Mouse (Mus musculus) CH12.LX (cell line): ENCODE data around the gene Olfr60. TPM values are rescaled to one million over a fixed set of nuclear protein-coding genes. Genes with fewer than 3 reads are reported as not detected.

Experiments
- DNase-seq: peaks from one replicate; pipeline ENCODE4 v3.0.0-alpha.2; 2013; ENCODE audit errors: extremely low read depth
- H3K27ac ChIP-seq: 2 replicates; pipeline ENCODE4 v1.5.1; 2012; ENCODE audit warnings: low read depth, mild to moderate bottlenecking, control low read depth, moderate library complexity; ENCODE audit not compliant: insufficient read depth
- H3K27me3 ChIP-seq: replicated peaks from 2 replicates; pipeline ENCODE3; 2012; ENCODE audit warnings: inconsistent platforms
- H3K36me3 ChIP-seq, 2 experiments: replicated peaks in 1 of 2; 2 replicates each; pipeline versions ENCODE3 to v1.6.1; 2012; ENCODE audit warnings: inconsistent platforms in 1 of 2, low read length in 1 of 2, mild to moderate bottlenecking in 1 of 2, mixed read lengths in 1 of 2, moderate library complexity in 1 of 2; ENCODE audit not compliant: control insufficient read depth in 1 of 2, insufficient read depth in 1 of 2
- H3K4me1 ChIP-seq, 2 experiments: 2 replicates each; pipeline ENCODE4 v1.6.1; 2012; ENCODE audit warnings: inconsistent platforms in 1 of 2, moderate library complexity in 1 of 2; ENCODE audit not compliant: insufficient read depth in 2 of 2, control insufficient read depth in 1 of 2
- H3K4me2 ChIP-seq: 2 replicates; pipeline ENCODE4 v1.6.1; 2012; ENCODE audit warnings: low read depth, mild to moderate bottlenecking, control low read depth; ENCODE audit not compliant: poor library complexity, insufficient read depth, severe bottlenecking
- H3K4me3 ChIP-seq, 3 experiments: fragments of 150-350 bp in 1 of 3; sonication (generic) in 1 of 3; replicated peaks in 1 of 3; 2 replicates each; pipeline versions ENCODE3 to v1.5.1; 2011 to 2012; ENCODE audit warnings: low read depth in 2 of 3, low read length in 2 of 3, mild to moderate bottlenecking in 2 of 3, moderate library complexity in 2 of 3, control low read depth in 1 of 3, improper control_type of control experiment in 1 of 3, inconsistent platforms in 1 of 3, mixed read lengths in 1 of 3; ENCODE audit not compliant: poor library complexity in 1 of 3
- H3K79me2 ChIP-seq: replicated peaks from 2 replicates; pipeline ENCODE4 v1.6.1; 2012; ENCODE audit warnings: mild to moderate bottlenecking, moderate library complexity; ENCODE audit not compliant: control insufficient read depth, poor library complexity, insufficient read depth, severe bottlenecking; ENCODE audit errors: extremely low read depth
- H3K9ac ChIP-seq: 2 replicates; pipeline ENCODE4 v1.6.1; 2012; ENCODE audit warnings: low read depth, mild to moderate bottlenecking, control low read depth, moderate library complexity; ENCODE audit not compliant: insufficient read depth
- H3K9me3 ChIP-seq: replicated peaks from 2 replicates; pipeline ENCODE3; 2012; ENCODE audit warnings: low read length, inconsistent platforms, mixed read lengths
- CHD1 ChIP-seq: IDR thresholded peaks from 2 replicates; pipeline ENCODE4 v1.6.1; 2012; ENCODE audit warnings: low read depth, low read length, improper control_type of control experiment, inconsistent platforms
- CHD2 ChIP-seq: IDR thresholded peaks from 2 replicates; pipeline ENCODE4 v1.6.1; 2011; ENCODE audit warnings: low read length, improper control_type of control experiment
- E2F4 ChIP-seq: IDR thresholded peaks from 2 replicates; pipeline ENCODE4 v1.6.1; 2011; ENCODE audit warnings: low read depth, low read length, improper control_type of control experiment; ENCODE audit not compliant: insufficient replicate concordance
- EP300 ChIP-seq: IDR thresholded peaks from 2 replicates; pipeline ENCODE4 v1.6.1; 2011; ENCODE audit warnings: low read length, improper control_type of control experiment
- GABPA ChIP-seq: IDR thresholded peaks from 2 replicates; pipeline ENCODE4 v1.6.1; 2012; ENCODE audit warnings: low read depth, low read length, improper control_type of control experiment, inconsistent platforms; ENCODE audit not compliant: insufficient replicate concordance
- JUND ChIP-seq: conservative IDR thresholded peaks from 2 replicates; pipeline ENCODE4 v1.6.1; 2011; ENCODE audit warnings: low read depth, low read length, improper control_type of control experiment
- MAZ ChIP-seq: IDR thresholded peaks from 2 replicates; pipeline ENCODE4 v1.6.1; 2012; ENCODE audit warnings: low read depth, mild to moderate bottlenecking, inconsistent platforms, low read length, improper control_type of control experiment, moderate library complexity
- MXI1 ChIP-seq: IDR thresholded peaks from 2 replicates; pipeline ENCODE4 v1.6.1; 2011; ENCODE audit warnings: mild to moderate bottlenecking, low read depth, low read length, improper control_type of control experiment
- MYC ChIP-seq: IDR thresholded peaks from 2 replicates; pipeline ENCODE4 v1.6.1; 2011; ENCODE audit warnings: low read depth, mild to moderate bottlenecking, improper control_type of control experiment, low read length
- NRF1 ChIP-seq: IDR thresholded peaks from 2 replicates; pipeline ENCODE4 v1.6.1; 2014; ENCODE audit warnings: low read depth, mild to moderate bottlenecking, inconsistent platforms, low read length, improper control_type of control experiment, moderate library complexity
- PAX5 ChIP-seq: IDR thresholded peaks from 2 replicates; pipeline ENCODE4 v1.6.1; 2012; ENCODE audit warnings: low read length, inconsistent platforms, mixed read lengths
- POLR2A ChIP-seq: IDR thresholded peaks from 2 replicates; pipeline ENCODE4 v1.6.1; 2011; ENCODE audit warnings: low read depth, mild to moderate bottlenecking, improper control_type of control experiment, low read length
- POLR2AphosphoS2 ChIP-seq: IDR thresholded peaks from 2 replicates; pipeline ENCODE4 v1.6.1; 2011; ENCODE audit warnings: low read depth, low read length, improper control_type of control experiment
- RCOR1 ChIP-seq: conservative IDR thresholded peaks from 2 replicates; pipeline ENCODE4 v1.6.1; 2012; ENCODE audit warnings: low read depth, mild to moderate bottlenecking, inconsistent platforms, low read length, improper control_type of control experiment
- SIN3A ChIP-seq: IDR thresholded peaks from 2 replicates; pipeline ENCODE4 v1.6.1; 2012; ENCODE audit warnings: low read length, improper control_type of control experiment, inconsistent platforms
- SMC3 ChIP-seq: IDR thresholded peaks from 2 replicates; pipeline ENCODE4 v1.6.1; 2011; ENCODE audit warnings: low read depth, low read length, improper control_type of control experiment
- TBP ChIP-seq: conservative IDR thresholded peaks from 2 replicates; pipeline ENCODE4 v1.6.1; 2011; ENCODE audit warnings: low read depth, low read length, improper control_type of control experiment
- UBTF ChIP-seq: IDR thresholded peaks from 2 replicates; pipeline ENCODE4 v1.6.1; 2012; ENCODE audit warnings: low read depth, mild to moderate bottlenecking, inconsistent platforms, low read length, improper control_type of control experiment, moderate library complexity
- USF1 ChIP-seq: IDR thresholded peaks from 2 replicates; pipeline ENCODE4 v1.6.1; 2014; ENCODE audit warnings: low read depth, mild to moderate bottlenecking, inconsistent platforms, low read length, improper control_type of control experiment
- USF2 ChIP-seq: conservative IDR thresholded peaks from 2 replicates; pipeline ENCODE4 v1.6.1; 2011; ENCODE audit warnings: low read depth, low read length, improper control_type of control experiment
- ZKSCAN1 ChIP-seq: IDR thresholded peaks from 2 replicates; pipeline ENCODE4 v1.6.1; 2012; ENCODE audit warnings: low read depth, inconsistent platforms, low read length, improper control_type of control experiment, borderline replicate concordance
- dilution Hi-C: fragments of 300-500 bp; cut with MboI; formaldehyde crosslinking; loops from 2 replicates; pipeline ENCODE4 v1.14.3; 2020; ENCODE audit warnings: low sequenced_read_pairs; ENCODE audit not compliant: extremely low pct_unique_long_range_greater_than_20kb, extremely low pct_ligation_motif_present
- in situ Hi-C: fragments of 300-500 bp; cut with MboI; formaldehyde crosslinking; loops from 3 replicates; pipeline ENCODE4 v1.14.3; 2019; ENCODE audit warnings: low sequenced_read_pairs, low pct_ligation_motif_present, low pct_unique_long_range_greater_than_20kb, mixed read lengths
- polyA plus RNA-seq: library from polyadenylated mRNA; unstranded; fragments of >175 nt; gene quantifications from 2 replicates; pipeline ENCODE4 v1.2.1, GENCODE M21; 2012; ENCODE audit warnings: low read depth; ENCODE audit not compliant: insufficient read length
- total RNA-seq, 2 experiments: library from RNA; depleted of rRNA; stranded (reverse); fragments of 300-350 nt in 1 of 2; fragments of >200 nt in 1 of 2; gene quantifications; 2 replicates each; pipeline ENCODE4 v1.2.3; 2012 to 2014

Olfr60 gene
- total and polyA plus RNA-seq, 3 experiments = not detected

DNA sequence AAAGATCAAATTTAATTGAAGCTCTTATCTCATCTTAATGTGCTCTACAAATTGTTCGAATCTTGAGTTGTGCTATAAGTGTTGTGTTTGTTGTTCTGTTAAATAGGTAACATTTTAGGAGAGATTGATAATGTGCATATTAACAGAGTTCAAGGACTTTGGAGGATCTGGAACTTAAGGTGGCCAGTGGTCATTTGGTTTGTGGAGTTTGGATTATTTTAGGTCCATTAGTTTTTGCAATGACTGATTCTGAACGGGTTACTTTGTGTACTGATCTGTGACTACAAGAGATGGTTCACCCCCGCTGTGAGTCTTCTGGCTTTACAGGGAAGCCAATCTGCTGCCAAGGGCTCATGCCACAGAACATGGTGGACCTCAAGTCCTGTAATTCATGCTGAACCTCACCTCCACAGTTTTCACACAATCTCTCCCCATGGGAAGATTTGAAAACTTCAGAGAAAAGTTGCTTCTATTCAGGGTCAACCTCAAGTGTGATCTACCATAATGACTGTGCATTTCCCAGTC, 41.5 kb downstream of the Olfr60 start:
- no peak for DNase-seq
- H3K4me1 ChIP-seq = no peaks in the 10 kb centered on the region
- H3K27me3 ChIP-seq = peaks cover 85% of the 10 kb centered on the region
- no peak overlapping the region for H3K9ac ChIP-seq
- no peaks in the 10 kb centered on the region for H3K36me3 ChIP-seq
- H3K4me2 ChIP-seq = no peak overlapping the region
- H3K27ac ChIP-seq = no peak overlapping the region
- TF ChIP-seq MAZ (no peak), NRF1 (no peak), E2F4 (no peak), POLR2A (no peak), JUND (no peak), UBTF (no peak), RCOR1 (no peak), MXI1 (no peak), USF1 (no peak), POLR2AphosphoS2 (no peak), SMC3 (no peak), MYC (no peak), PAX5 (no peak), CHD1 (no peak), TBP (no peak)
- TF ChIP-seq, all 38 proteins: peak for 0
- in situ Hi-C loops (no loop called here), dilution Hi-C loops (no loop called here)
- H3K4me3 ChIP-seq = no peak overlapping the region
- no peaks in the 10 kb centered on the region for H3K79me2 ChIP-seq
- H3K9me3 ChIP-seq = no peaks in the 10 kb centered on the region

DNA sequence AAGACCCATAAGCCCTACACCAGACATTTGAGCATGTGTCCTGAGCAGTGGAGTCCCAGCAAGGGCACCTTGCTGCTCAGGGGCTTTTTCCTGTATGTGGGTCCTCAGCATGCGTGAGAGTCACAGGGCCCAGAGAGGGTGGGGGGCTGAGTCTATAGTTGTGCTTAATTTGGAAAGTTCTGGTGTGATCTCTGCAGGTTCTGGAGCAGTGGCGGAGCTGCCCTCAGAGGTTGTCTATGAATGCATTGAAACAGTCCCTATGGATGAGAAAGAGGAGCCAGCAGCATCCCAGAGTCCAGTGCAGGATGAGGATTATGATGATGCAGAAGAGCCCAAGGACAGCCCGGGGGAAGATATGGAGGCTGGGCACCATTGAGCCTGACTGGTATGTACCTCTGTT, 62.1 kb downstream of the Olfr60 start:
- no peak overlapping the region for H3K4me2 ChIP-seq
- H3K9ac ChIP-seq = no peak overlapping the region
- no peaks in the 10 kb centered on the region for H3K36me3 ChIP-seq

More for the DNA sequence above, 62.1 kb downstream of the Olfr60 start:
- Histone ChIP-seq H3K27me3 (peaks cover 53% of the 10 kb centered on the region), H3K4me1 (no peaks in the 10 kb centered on the region), H3K4me3 (no peak overlapping the region), H3K9me3 (no peaks in the 10 kb centered on the region), H3K79me2 (no peaks in the 10 kb centered on the region), H3K27ac (no peak overlapping the region)
- no peak for DNase-seq
- in situ Hi-C loops (no loop called here), dilution Hi-C loops (no loop called here)
- TF ChIP-seq CHD2 (no peak), GABPA (no peak), EP300 (no peak), SMC3 (no peak), PAX5 (no peak), SIN3A (no peak), USF1 (no peak), USF2 (no peak), ZKSCAN1 (no peak)
